Mouse (Mus musculus) heart, embryonic 11.5 days (tissue): ENCODE data around the gene Cyp27a1. TPM values are rescaled to one million over a fixed set of nuclear protein-coding genes. Genes with fewer than 3 reads are reported as not detected.

Experiments
- ATAC-seq: fragments of 200-750 bp; cut with Nextera tagmentation; replicated peaks from 2 replicates; pipeline ENCODE4 v1.8.0; 2017; ENCODE audit warnings: moderate library complexity; ENCODE audit not compliant: insufficient number of reproducible peaks, low FRiP score, low TSS enrichment
- H3K27ac ChIP-seq: fragments of 300-500 bp; sonication (generic); 2 replicates; pipeline ENCODE4 v1.5.1; 2014; ENCODE audit warnings: mild to moderate bottlenecking, low read depth, low read length
- H3K27me3 ChIP-seq: fragments of 300-500 bp; sonication (generic); 2 replicates; pipeline ENCODE4 v1.6.1; 2014; ENCODE audit warnings: mild to moderate bottlenecking, low read length, mixed read lengths; ENCODE audit not compliant: control insufficient read depth, insufficient read depth
- H3K36me3 ChIP-seq: fragments of 300-500 bp; sonication (generic); 2 replicates; pipeline ENCODE4 v1.6.1; 2014; ENCODE audit warnings: mild to moderate bottlenecking, low read length, moderate library complexity, mixed read lengths; ENCODE audit not compliant: control insufficient read depth, insufficient read depth
- H3K4me1 ChIP-seq: fragments of 300-500 bp; sonication (generic); 2 replicates; pipeline ENCODE4 v1.6.1; 2014; ENCODE audit warnings: low read length; ENCODE audit not compliant: control insufficient read depth, insufficient read depth
- H3K4me2 ChIP-seq: fragments of 300-500 bp; sonication (generic); 2 replicates; pipeline ENCODE4 v1.6.1; 2014; ENCODE audit warnings: mild to moderate bottlenecking, moderate library complexity
- H3K4me3 ChIP-seq: fragments of 300-500 bp; sonication (generic); 2 replicates; pipeline ENCODE4 v1.5.1; 2014; ENCODE audit warnings: low read depth, low read length
- H3K9ac ChIP-seq: fragments of 300-500 bp; sonication (generic); 2 replicates; pipeline ENCODE4 v1.6.1; 2014; ENCODE audit warnings: mild to moderate bottlenecking, low read depth, low read length, moderate library complexity
- H3K9me3 ChIP-seq: fragments of 300-500 bp; sonication (generic); replicated peaks from 2 replicates; pipeline ENCODE4 v1.6.1; 2016; ENCODE audit warnings: low read length; ENCODE audit not compliant: control insufficient read depth
- WGBS: fragments of 180-500 bp; shearing (Covaris S2); extraction: QIAGEN DNeasy Blood & Tissue Kit; methylation state at CpG from one replicate; pipeline ENCODE4 v1.1.7; 2014; ENCODE audit not compliant: insufficient replicate concordance; 5-methylcytosine and 5-hydroxymethylcytosine counted together
- polyA plus RNA-seq: library from polyadenylated mRNA; unstranded; fragments of >200 nt; fragmentation: Nextera tagmentation; extraction: Ambion mirVana; gene quantifications from 2 replicates; pipeline ENCODE4 v1.2.1, GENCODE M21; 2014

The Cyp27a1 gene
- polyA plus RNA-seq, 1 experiment from 2014 or later: 15.2 TPM

GRCm38 (mm10) chr1:74695836-74696235 lies 17.5 kb upstream of the Cyp27a1 start:
- H3K36me3 ChIP-seq: peaks cover 24% of the 10 kb centered on the region
- no peak overlapping the region for H3K9ac ChIP-seq
- H3K4me2 ChIP-seq: no peak overlapping the region
- no peaks in the 10 kb centered on the region for H3K9me3 ChIP-seq
- H3K27ac ChIP-seq: no peak overlapping the region
- H3K4me1 ChIP-seq: peaks cover 16% of the 10 kb centered on the region; the same call in 1 of the 2 replicates
- ATAC-seq: no peak
- H3K4me3 ChIP-seq: no peak overlapping the region
- 90% methylated on average over 4 of the region's 4 CpGs for WGBS
- H3K27me3 ChIP-seq: no peaks in the 10 kb centered on the region

DNA sequence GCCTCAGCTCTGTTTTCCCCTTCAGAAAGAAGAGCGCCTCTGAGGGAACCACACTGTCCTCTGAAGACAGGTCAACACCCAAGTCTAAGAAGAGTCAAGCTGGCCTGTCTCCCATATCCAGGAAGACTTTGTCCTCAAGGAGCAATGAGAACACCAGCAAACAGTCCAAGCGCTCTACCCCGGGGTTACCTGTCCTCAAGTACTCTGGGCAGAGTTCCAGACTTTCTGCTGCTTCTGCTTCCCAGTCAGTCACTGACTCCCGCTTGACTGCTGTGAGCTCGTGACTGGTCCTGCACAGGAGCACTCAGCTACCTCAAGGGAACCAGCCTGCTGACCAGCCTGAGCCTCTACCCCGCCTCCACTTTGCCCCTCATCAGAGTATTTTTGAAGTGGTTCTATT lies 16.0 kb upstream of the Cyp27a1 start:
- Histone ChIP-seq H3K27me3 (no peaks in the 10 kb centered on the region), H3K27ac (no peak overlapping the region), H3K4me3 (no peak overlapping the region), H3K9ac (no peak overlapping the region), H3K4me1 (peaks cover 16% of the 10 kb centered on the region; the same call in 1 of the 2 replicates), H3K9me3 (no peaks in the 10 kb centered on the region), H3K4me2 (no peak overlapping the region), H3K36me3 (peaks cover 16% of the 10 kb centered on the region)
- ATAC-seq: no peak
- 85% methylated on average over 6 of the region's 6 CpGs for WGBS

DNA sequence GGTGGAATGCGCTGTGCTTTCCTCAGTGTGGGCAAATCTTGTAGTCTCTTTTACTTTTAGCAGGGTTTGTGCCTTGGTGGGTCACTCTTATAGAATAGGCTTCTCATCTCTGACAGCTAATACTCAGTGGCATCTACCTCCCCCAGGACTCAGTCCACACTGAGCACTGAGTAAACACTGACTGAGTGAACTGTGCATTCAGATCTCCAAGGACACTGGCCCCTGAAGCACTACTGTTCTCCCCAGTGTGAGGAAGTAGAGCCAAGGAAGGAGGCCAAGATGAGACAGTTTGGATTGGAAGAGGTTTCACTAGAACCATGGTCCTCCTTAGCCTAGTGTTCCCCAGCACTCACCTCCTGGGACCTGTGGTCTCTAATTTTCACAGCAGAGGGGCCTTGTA lies 15.0 kb upstream of the Cyp27a1 start:
- Histone ChIP-seq H3K4me3 (no peak overlapping the region), H3K27me3 (no peaks in the 10 kb centered on the region), H3K27ac (peak overlapping the region; percentile 6; the same call in 1 of the 2 replicates), H3K9me3 (no peaks in the 10 kb centered on the region), H3K4me2 (no peak overlapping the region), H3K36me3 (peaks cover 15% of the 10 kb centered on the region), H3K9ac (no peak overlapping the region), H3K4me1 (peaks cover 16% of the 10 kb centered on the region; the same call in 1 of the 2 replicates)
- peak; percentile 22; the same call in 1 of the 2 replicates for ATAC-seq
- 100% methylated on average over 1 of the region's 1 CpGs for WGBS

GRCm38 (mm10) chr1:74698791-74699190 lies 14.6 kb upstream of the Cyp27a1 start:
- Histone ChIP-seq H3K4me3 (no peak overlapping the region), H3K36me3 (peaks cover 15% of the 10 kb centered on the region), H3K4me2 (no peak overlapping the region), H3K4me1 (peaks cover 16% of the 10 kb centered on the region; the same call in 1 of the 2 replicates), H3K9me3 (no peaks in the 10 kb centered on the region), H3K27ac (peak overlapping the region; percentile 62), H3K27me3 (no peaks in the 10 kb centered on the region), H3K9ac (no peak overlapping the region)
- ATAC-seq: peak; percentile 73
- WGBS: 32% methylated on average over 1 of the region's 1 CpGs

DNA sequence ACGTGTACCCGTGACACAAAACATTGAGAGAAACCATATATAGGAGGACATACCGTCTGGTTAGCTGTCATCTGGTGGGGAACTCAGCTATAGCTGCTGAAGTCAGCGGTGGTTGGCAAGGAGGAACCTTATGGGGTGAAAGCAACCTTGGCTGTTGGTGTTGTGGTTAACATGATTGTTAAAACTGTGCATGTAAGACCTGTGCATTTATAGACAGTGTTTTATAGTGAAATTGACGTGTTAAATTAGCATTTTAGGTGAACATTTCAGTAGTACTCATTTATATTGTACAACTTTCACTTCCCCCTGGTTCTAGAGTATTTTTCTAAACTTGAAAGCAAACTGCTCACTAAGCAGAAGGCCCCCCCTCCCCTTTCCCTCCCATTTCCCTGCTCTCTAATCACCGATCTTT lies 11.2 kb upstream of the Cyp27a1 start:
- Histone ChIP-seq H3K36me3 (peaks cover 10% of the 10 kb centered on the region; the same call in 1 of the 2 replicates), H3K27me3 (no peaks in the 10 kb centered on the region), H3K27ac (no peak overlapping the region), H3K4me1 (peaks cover 16% of the 10 kb centered on the region; the same call in 1 of the 2 replicates), H3K4me2 (no peak overlapping the region), H3K9ac (no peak overlapping the region), H3K4me3 (no peak overlapping the region), H3K9me3 (no peaks in the 10 kb centered on the region)
- no peak for ATAC-seq
- WGBS: 87% methylated on average over 6 of the region's 6 CpGs

DNA sequence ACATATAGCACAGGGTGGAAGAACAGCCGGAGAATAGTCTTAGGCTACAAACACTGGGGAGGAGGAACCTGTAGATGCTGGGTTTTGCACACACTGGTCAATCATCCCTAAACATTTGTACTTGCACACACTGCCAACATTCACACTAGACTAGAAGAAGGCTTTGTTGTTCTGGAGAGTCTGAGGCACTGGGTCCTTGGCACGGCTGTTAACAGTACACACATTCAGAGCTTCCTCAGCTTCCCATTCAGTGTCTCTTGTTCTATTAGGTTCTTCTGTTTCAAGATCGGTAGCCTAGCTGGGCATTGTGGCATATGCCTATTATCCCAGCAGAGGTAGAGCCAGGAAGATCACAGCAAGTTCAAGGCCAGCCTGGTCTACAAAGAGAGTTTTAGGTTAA lies 9.2 kb upstream of the Cyp27a1 start:
- no peak for ATAC-seq
- WGBS: 77% methylated on average over 3 of the region's 3 CpGs
- Histone ChIP-seq H3K9ac (no peak overlapping the region), H3K27ac (no peak overlapping the region), H3K9me3 (no peaks in the 10 kb centered on the region), H3K27me3 (no peaks in the 10 kb centered on the region), H3K36me3 (no peaks in the 10 kb centered on the region), H3K4me1 (peaks cover 6% of the 10 kb centered on the region; the same call in 1 of the 2 replicates), H3K4me2 (no peak overlapping the region), H3K4me3 (no peak overlapping the region)

GRCm38 (mm10) chr1:74705016-74705415 lies 8.4 kb upstream of the Cyp27a1 start:
- Histone ChIP-seq H3K9me3 (no peaks in the 10 kb centered on the region), H3K36me3 (no peaks in the 10 kb centered on the region), H3K4me3 (no peak overlapping the region), H3K27ac (no peak overlapping the region), H3K9ac (no peak overlapping the region), H3K4me2 (no peak overlapping the region), H3K4me1 (no peaks in the 10 kb centered on the region), H3K27me3 (no peaks in the 10 kb centered on the region)
- 69% methylated on average over 5 of the region's 5 CpGs for WGBS
- no peak for ATAC-seq

- Histone ChIP-seq H3K4me2 (no peak overlapping the region), H3K4me3 (no peak overlapping the region), H3K9me3 (no peaks in the 10 kb centered on the region), H3K4me1 (peaks cover 7% of the 10 kb centered on the region), H3K27me3 (no peaks in the 10 kb centered on the region), H3K36me3 (no peaks in the 10 kb centered on the region), H3K27ac (no peak overlapping the region), H3K9ac (no peak overlapping the region)
- WGBS: 39% methylated on average over 6 of the region's 6 CpGs
- no peak for ATAC-seq
Observed at GRCm38 (mm10) chr1:74709566-74709965, 3.8 kb upstream of the Cyp27a1 start.

DNA sequence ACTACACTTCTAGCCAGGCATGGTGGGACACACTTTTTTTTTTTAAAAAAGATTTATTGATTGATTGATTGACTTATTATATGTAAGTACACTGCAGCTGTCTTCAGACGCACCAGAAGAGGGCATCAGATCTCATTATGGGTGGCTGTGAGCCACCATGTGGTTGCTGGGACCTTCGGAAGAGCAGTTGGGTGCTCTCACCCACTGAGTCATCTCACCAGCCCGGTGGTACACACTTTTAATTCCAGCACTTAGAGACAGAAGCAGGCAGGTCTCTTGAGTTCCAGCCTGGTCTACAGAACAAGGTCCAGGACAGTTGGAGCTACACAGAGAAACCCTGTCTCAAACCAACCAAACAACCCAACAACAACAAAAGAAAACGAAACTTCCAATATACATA lies 1.3 kb upstream of the Cyp27a1 start:
- H3K9me3 ChIP-seq: no peaks in the 10 kb centered on the region
- no peak for ATAC-seq
- WGBS: 66% methylated on average over 4 of the region's 4 CpGs
- H3K4me3 ChIP-seq: no peak overlapping the region
- peaks cover 10% of the 10 kb centered on the region for H3K4me1 ChIP-seq
- H3K9ac ChIP-seq: no peak overlapping the region
- H3K27ac ChIP-seq: no peak overlapping the region
- H3K27me3 ChIP-seq: no peaks in the 10 kb centered on the region
- H3K36me3 ChIP-seq: no peaks in the 10 kb centered on the region
- no peak overlapping the region for H3K4me2 ChIP-seq
